Mouse (Mus musculus) lung, embryonic 14.5 days (tissue): ENCODE measurements around the gene Gm20854. TPM values are rescaled to one million over a fixed set of nuclear protein-coding genes. Genes with fewer than 3 reads are reported as not detected.
"Not testable (repeated sequence)": the region's sequence is repeated elsewhere in the genome, so short reads cannot be mapped to it uniquely, and the experiment has no call there.

Experiments used
- ATAC-seq: fragments of 200-750 bp; cut with Nextera tagmentation; 2 replicates; pipeline ENCODE4 v1.8.0; 2017; ENCODE audit warnings: mild to moderate bottlenecking, moderate TSS enrichment, moderate library complexity; ENCODE audit not compliant: insufficient read depth
- DNase-seq: peaks from one replicate; pipeline ENCODE4 v3.0.0-alpha.2; 2015
- H3K27ac ChIP-seq: fragments of 300-500 bp; sonication (generic); 2 replicates; pipeline ENCODE4 v1.5.1; 2014; ENCODE audit warnings: low read depth, mild to moderate bottlenecking, moderate library complexity
- H3K27me3 ChIP-seq: fragments of 300-500 bp; sonication (generic); 2 replicates; pipeline ENCODE4 v1.6.1; 2014; ENCODE audit warnings: low read length, control low read depth; ENCODE audit not compliant: insufficient read depth
- H3K36me3 ChIP-seq: fragments of 300-500 bp; sonication (generic); 2 replicates; pipeline ENCODE4 v1.6.1; 2014; ENCODE audit warnings: control low read depth; ENCODE audit not compliant: insufficient read depth
- H3K4me1 ChIP-seq: fragments of 300-500 bp; sonication (generic); 2 replicates; pipeline ENCODE4 v1.6.1; 2014; ENCODE audit warnings: antibody characterized with exemption, control low read depth; ENCODE audit not compliant: insufficient read depth
- H3K4me2 ChIP-seq: fragments of 300-500 bp; sonication (generic); 2 replicates; pipeline ENCODE4 v1.6.1; 2014; ENCODE audit warnings: mild to moderate bottlenecking
- H3K4me3 ChIP-seq: fragments of 300-500 bp; sonication (generic); 2 replicates; pipeline ENCODE4 v1.5.1; 2014; ENCODE audit warnings: low read depth, low read length
- H3K9ac ChIP-seq: fragments of 300-500 bp; sonication (generic); 2 replicates; pipeline ENCODE4 v1.6.1; 2014
- H3K9me3 ChIP-seq: fragments of 300-500 bp; sonication (generic); 2 replicates; pipeline ENCODE4 v1.6.1; 2016; ENCODE audit warnings: low read depth, low read length, control low read depth
- WGBS: fragments of 180-500 bp; shearing (Covaris S2); extraction: QIAGEN DNeasy Blood & Tissue Kit; methylation state at CpG from one replicate; pipeline ENCODE4 v1.1.7; 2014; 5-methylcytosine and 5-hydroxymethylcytosine counted together
- polyA plus RNA-seq: library from polyadenylated mRNA; unstranded; fragments of >200 nt; fragmentation: Nextera tagmentation; extraction: Ambion mirVana; gene quantifications from 2 replicates; pipeline ENCODE4 v1.2.1, GENCODE M21; 2014

Gm20854 gene
- polyA plus RNA-seq: not detected in 2 replicates

- not testable (repeated sequence) for H3K4me2 ChIP-seq, DNase-seq, H3K9me3 ChIP-seq, H3K4me1 ChIP-seq, H3K27ac ChIP-seq, H3K4me3 ChIP-seq, ATAC-seq, H3K36me3 ChIP-seq, H3K9ac ChIP-seq, H3K27me3 ChIP-seq
- WGBS: 100% methylated on average over 1 of the region's 6 CpGs
Measured at GRCm38 (mm10) chrY:85530808-85531207, at the start of gene Gm20854. TSS of gene Gm20854 (minus strand) at chrY:85530908.
